Mouse (Mus musculus) thymus, adult 18-20 months (tissue): ENCODE results near the gene Vmn1r127.
"Not testable (repeated sequence)": the region's sequence is repeated elsewhere in the genome, so short reads cannot be mapped to it uniquely, and the experiment has no call there.

Source experiments
- DNase-seq, 2 experiments: peaks; one replicate each; pipeline ENCODE4 v3.0.0; 2022; ENCODE audit warnings: mixed read lengths in 2 of 2

The Vmn1r127 gene

GRCm38 (mm10) chr7:21319761-21320160, at the start of gene Vmn1r127:
Vmn1r127 (minus strand) TSS chr7:21319861.
- DNase-seq: not testable (repeated sequence)

- not testable (repeated sequence) for DNase-seq
Observed at GRCm38 (mm10) chr7:21361191-21361590, 41.5 kb upstream of the Vmn1r127 start, which contains the start of gene Vmn1r129. Vmn1r129 (minus strand) TSS chr7:21361291.

GRCm38 (mm10) chr7:21349073-21349472, 29.4 kb upstream of the Vmn1r127 start, which contains the start of gene Vmn1r128:
Vmn1r128 (plus strand) TSS chr7:21349373.
- DNase-seq: not testable (repeated sequence)

GRCm38 (mm10) chr7:21301367-21301766, 18.3 kb downstream of the Vmn1r127 start, which contains the start of gene Vmn1r126:
Vmn1r126 (minus strand) TSS chr7:21301467.
- not testable (repeated sequence) for DNase-seq

GRCm38 (mm10) chr7:21271879-21272278, 47.8 kb downstream of the Vmn1r127 start, which contains the start of gene Vmn1r125:
Vmn1r125 (plus strand) TSS chr7:21272179.
- not testable (repeated sequence) for DNase-seq
